Mouse (Mus musculus): ENCODE data around the gene Slc7a10.
"Not testable (repeated sequence)": the region's sequence is repeated elsewhere in the genome, so short reads cannot be mapped to it uniquely, and the experiment has no call there.

The Slc7a10 gene

GRCm38 (mm10) chr7:35176412-35177381 is 9.5 kb upstream of the Slc7a10 start:
- no peak for DNase-seq

- DNase-seq: no peak
These were observed 1.1 kb upstream of the Slc7a10 start for GRCm38 (mm10) chr7:35184833-35185724.

GRCm38 (mm10) chr7:35189699-35190098 is 3.5 kb downstream of the Slc7a10 start:
- no peak for DNase-seq

- DNase-seq: no peak
These were observed 5.1 kb downstream of the Slc7a10 start for GRCm38 (mm10) chr7:35191276-35191675.

- no peak for DNase-seq
These were observed 10.8 kb downstream of the Slc7a10 start for GRCm38 (mm10) chr7:35197022-35197421.

- DNase-seq: no peak
These were observed 13.0 kb downstream of the Slc7a10 start for GRCm38 (mm10) chr7:35198981-35199754.

GRCm38 (mm10) chr7:35199755-35200154 is 13.6 kb downstream of the Slc7a10 start:
- no peak for DNase-seq

GRCm38 (mm10) chr7:35211791-35212190 is 25.6 kb downstream of the Slc7a10 start:
- DNase-seq: no peak

GRCm38 (mm10) chr7:35214442-35215222 is 28.4 kb downstream of the Slc7a10 start:
- DNase-seq: no peak

GRCm38 (mm10) chr7:35215225-35215624 is 29.0 kb downstream of the Slc7a10 start, which contains the start of gene Lrp3:
TSS of gene Lrp3 (minus strand) at chr7:35215498.
- DNase-seq: peak; percentile 80

- DNase-seq: no peak
These were observed 29.5 kb downstream of the Slc7a10 start for GRCm38 (mm10) chr7:35215731-35216130.

GRCm38 (mm10) chr7:35220694-35221365 is 34.6 kb downstream of the Slc7a10 start:
- no peak for DNase-seq

GRCm38 (mm10) chr7:35230333-35230732 is 44.1 kb downstream of the Slc7a10 start:
- no peak for DNase-seq

- DNase-seq: no peak
These were observed 46.7 kb downstream of the Slc7a10 start for GRCm38 (mm10) chr7:35232796-35233455.

GRCm38 (mm10) chr7:35233861-35234260 is 47.7 kb downstream of the Slc7a10 start:
- no peak for DNase-seq

- peak; percentile 97 for DNase-seq
These were observed 48.4 kb downstream of the Slc7a10 start for GRCm38 (mm10) chr7:35234361-35235245.

- peak; percentile 54 for DNase-seq
These were observed 49.1 kb downstream of the Slc7a10 start for GRCm38 (mm10) chr7:35235308-35235707.

- DNase-seq: not testable (repeated sequence)
These were observed 51.8 kb downstream of the Slc7a10 start for GRCm38 (mm10) chr7:35237935-35238334.
